Mouse (Mus musculus): Measurements from ENCODE around the gene Dusp14. TPM values are rescaled to one million over a fixed set of nuclear protein-coding genes. Genes with fewer than 3 reads are reported as not detected.

The Dusp14 gene
- total and polyA plus RNA-seq, 2 experiments from 2014 or later: 1.4 to 8.2 TPM

GRCm38 (mm10) chr11:84080327-84080726, 11.3 kb upstream of the Dusp14 start:
- Histone ChIP-seq H3K9ac (replicated peaks; ENCODE audit: low read depth, low read length) (no peak overlapping the region), H3K36me3 (replicated peaks; ENCODE audit: control insufficient read depth, insufficient read depth, low read length) (peaks cover 17% of the 10 kb centered on the region; the same call in 1 of the 2 replicates), H3K4me1 (ENCODE audit: control insufficient read depth, insufficient read depth) (peaks cover 8% of the 10 kb centered on the region; the same call in 1 of the 2 replicates), H3K9me3 (replicated peaks; ENCODE audit: control insufficient read depth, low read length) (no peaks in the 10 kb centered on the region), H3K27me3 (ENCODE audit: control insufficient read depth, insufficient read depth, low read length) (no peaks in the 10 kb centered on the region), H3K4me2 (ENCODE audit: low read depth, low read length) (no peak overlapping the region), H3K27ac (ENCODE audit: low read depth) (0 out of 2 replicates have a peak overlapping the region, but pooled peaks have one; percentile 35), H3K4me3 (ENCODE audit: low read depth, low read length) (no peak overlapping the region)
- no peak; the same call in 1 of the 2 replicates for ATAC-seq (ENCODE audit: insufficient read depth, low read depth)
- TF ChIP-seq EP300 (IDR thresholded peaks at IDR 0.05; ENCODE audit: low read depth) (no peak), CTCF (IDR thresholded peaks at IDR 0.05; ENCODE audit: low read depth) (no peak)
- no peak for DNase-seq (ENCODE audit: low spot score)
- 55% methylated on average over 3 of the region's 3 CpGs for WGBS

DNA sequence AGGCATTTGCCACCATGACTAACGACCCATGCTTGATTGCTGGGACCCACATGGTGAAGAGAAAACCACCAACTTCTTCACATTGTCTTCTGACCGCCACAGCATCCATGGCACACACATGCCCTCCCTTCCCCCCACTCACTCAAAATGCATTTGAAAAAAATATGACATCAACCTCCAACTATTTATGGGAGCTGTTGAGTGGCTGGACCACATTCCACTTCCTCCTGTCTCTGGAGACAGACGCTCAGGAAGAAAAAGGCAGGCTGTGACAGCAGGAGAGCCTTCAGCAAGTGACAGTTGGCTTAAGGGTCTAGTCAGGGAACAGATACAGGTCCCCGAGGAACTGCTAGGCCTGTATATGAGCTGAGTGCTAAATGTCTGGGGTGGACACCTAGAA, 10.8 kb upstream of the Dusp14 start:
- Histone ChIP-seq H3K27me3 (ENCODE audit: control insufficient read depth, insufficient read depth, low read length) (no peaks in the 10 kb centered on the region), H3K4me2 (ENCODE audit: low read depth, low read length) (no peak overlapping the region), H3K36me3 (replicated peaks; ENCODE audit: control insufficient read depth, insufficient read depth, low read length) (peaks cover 17% of the 10 kb centered on the region; the same call in 1 of the 2 replicates), H3K4me3 (ENCODE audit: low read depth, low read length) (no peak overlapping the region), H3K9me3 (replicated peaks; ENCODE audit: control insufficient read depth, low read length) (no peaks in the 10 kb centered on the region), H3K9ac (replicated peaks; ENCODE audit: low read depth, low read length) (no peak overlapping the region), H3K4me1 (ENCODE audit: control insufficient read depth, insufficient read depth) (peaks cover 8% of the 10 kb centered on the region; the same call in 1 of the 2 replicates), H3K27ac (ENCODE audit: low read depth) (0 out of 2 replicates have a peak overlapping the region, but pooled peaks have one; percentile 35)
- WGBS: 34% methylated on average over 4 of the region's 4 CpGs
- DNase-seq (ENCODE audit: low spot score): peak; percentile 57
- peak; percentile 85; the same call in 1 of the 2 replicates for ATAC-seq (ENCODE audit: insufficient read depth, low read depth)
- TF ChIP-seq EP300 (IDR thresholded peaks at IDR 0.05; ENCODE audit: low read depth) (no peak), CTCF (IDR thresholded peaks at IDR 0.05; ENCODE audit: low read depth) (no peak)

- WGBS: 82% methylated on average over 11 of the region's 11 CpGs
- no peak for ATAC-seq (ENCODE audit: insufficient read depth, low read depth)
- no peak overlapping the region for H3K27ac ChIP-seq (ENCODE audit: low read depth)
- H3K36me3 ChIP-seq (replicated peaks; ENCODE audit: control insufficient read depth, insufficient read depth, low read length): peaks cover 15% of the 10 kb centered on the region; the same call in 1 of the 2 replicates
- H3K9me3 ChIP-seq (replicated peaks; ENCODE audit: control insufficient read depth, low read length): no peaks in the 10 kb centered on the region
- H3K4me1 ChIP-seq (ENCODE audit: control insufficient read depth, insufficient read depth): peaks cover 8% of the 10 kb centered on the region; the same call in 1 of the 2 replicates
- no peak overlapping the region for H3K4me2 ChIP-seq (ENCODE audit: low read depth, low read length)
- H3K9ac ChIP-seq (replicated peaks; ENCODE audit: low read depth, low read length): no peak overlapping the region
- no peaks in the 10 kb centered on the region for H3K27me3 ChIP-seq (ENCODE audit: control insufficient read depth, insufficient read depth, low read length)
- H3K4me3 ChIP-seq (ENCODE audit: low read depth, low read length): no peak overlapping the region
- no peak for TF ChIP-seq EP300 (IDR thresholded peaks at IDR 0.05; ENCODE audit: low read depth)
- TF ChIP-seq CTCF (IDR thresholded peaks at IDR 0.05; ENCODE audit: low read depth): no peak
- no peak for DNase-seq (ENCODE audit: low spot score)
Measured at GRCm38 (mm10) chr11:84079361-84079760, 10.3 kb upstream of the Dusp14 start.

- H3K4me2 ChIP-seq (ENCODE audit: low read depth, low read length): no peak overlapping the region
- no peak overlapping the region for H3K27ac ChIP-seq (ENCODE audit: low read depth)
- 86% methylated on average over 9 of the region's 9 CpGs for WGBS
- peaks cover 16% of the 10 kb centered on the region; the same call in 1 of the 2 replicates for H3K4me1 ChIP-seq (ENCODE audit: control insufficient read depth, insufficient read depth)
- no peak overlapping the region for H3K4me3 ChIP-seq (ENCODE audit: low read depth, low read length)
- H3K27me3 ChIP-seq (ENCODE audit: control insufficient read depth, insufficient read depth, low read length): no peaks in the 10 kb centered on the region
- peaks cover 12% of the 10 kb centered on the region; the same call in 1 of the 2 replicates for H3K36me3 ChIP-seq (replicated peaks; ENCODE audit: control insufficient read depth, insufficient read depth, low read length)
- H3K9me3 ChIP-seq (replicated peaks; ENCODE audit: control insufficient read depth, low read length): no peaks in the 10 kb centered on the region
- no peak for ATAC-seq (ENCODE audit: insufficient read depth, low read depth)
- no peak overlapping the region for H3K9ac ChIP-seq (replicated peaks; ENCODE audit: low read depth, low read length)
- DNase-seq (ENCODE audit: low spot score): no peak
- TF ChIP-seq EP300 (IDR thresholded peaks at IDR 0.05; ENCODE audit: low read depth) (no peak), CTCF (IDR thresholded peaks at IDR 0.05; ENCODE audit: low read depth) (no peak)
Measured at GRCm38 (mm10) chr11:84078601-84079000, 9.5 kb upstream of the Dusp14 start.

DNA sequence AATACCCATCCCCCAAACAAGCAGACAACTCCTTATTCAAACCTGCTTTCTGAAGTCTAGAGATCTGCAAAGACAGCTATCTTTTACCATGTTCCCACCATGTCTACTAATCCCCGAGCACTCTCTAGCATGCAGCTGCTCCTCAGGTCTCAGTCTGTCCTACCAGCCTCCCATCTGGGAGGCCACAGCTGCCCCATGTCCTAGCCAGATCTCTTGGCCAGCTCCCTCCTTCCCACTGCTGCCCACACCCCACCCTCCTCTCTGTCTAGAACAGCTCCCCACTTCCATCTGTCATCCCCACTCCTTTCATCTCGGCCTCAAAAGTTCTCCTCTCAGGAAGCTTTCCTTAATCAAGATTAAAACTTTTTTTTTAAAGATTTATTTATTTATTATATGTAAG, 7.9 kb upstream of the Dusp14 start:
- H3K27ac ChIP-seq (ENCODE audit: low read depth): no peak overlapping the region

More for the DNA sequence above, 7.9 kb upstream of the Dusp14 start:
- no peak overlapping the region for H3K4me2 ChIP-seq (ENCODE audit: low read depth, low read length)
- DNase-seq (ENCODE audit: low spot score) (no peak), ATAC-seq (ENCODE audit: insufficient read depth, low read depth) (no peak)
- no peaks in the 10 kb centered on the region for H3K27me3 ChIP-seq (ENCODE audit: control insufficient read depth, insufficient read depth, low read length)
- H3K9ac ChIP-seq (replicated peaks; ENCODE audit: low read depth, low read length): no peak overlapping the region
- H3K4me3 ChIP-seq (ENCODE audit: low read depth, low read length): no peak overlapping the region
- no peaks in the 10 kb centered on the region for H3K9me3 ChIP-seq (replicated peaks; ENCODE audit: control insufficient read depth, low read length)
- 72% methylated on average over 2 of the region's 2 CpGs for WGBS
- peaks cover 16% of the 10 kb centered on the region; the same call in 1 of the 2 replicates for H3K4me1 ChIP-seq (ENCODE audit: control insufficient read depth, insufficient read depth)
- H3K36me3 ChIP-seq (replicated peaks; ENCODE audit: control insufficient read depth, insufficient read depth, low read length): peaks cover 6% of the 10 kb centered on the region; the same call in 1 of the 2 replicates
- TF ChIP-seq EP300 (IDR thresholded peaks at IDR 0.05; ENCODE audit: low read depth): no peak
- TF ChIP-seq CTCF (IDR thresholded peaks at IDR 0.05; ENCODE audit: low read depth): no peak
